Mouse (Mus musculus) liver, postnatal 0 days (tissue): ENCODE measurements around the gene Top2b. TPM values are rescaled to one million over a fixed set of nuclear protein-coding genes. Genes with fewer than 3 reads are reported as not detected.

Experiments
- ATAC-seq: fragments of 200-750 bp; cut with Nextera tagmentation; 2 replicates; pipeline ENCODE4 v1.8.0; 2017; ENCODE audit warnings: mild to moderate bottlenecking, moderate library complexity
- DNase-seq: peaks from one replicate; pipeline ENCODE4 v3.0.0-alpha.2; 2016
- H3K27ac ChIP-seq: fragments of 300-500 bp; sonication (generic); 2 replicates; pipeline ENCODE4 v1.5.1; 2014; ENCODE audit warnings: antibody characterized with exemption, moderate library complexity, mild to moderate bottlenecking, low read depth
- H3K27me3 ChIP-seq: fragments of 300-500 bp; sonication (generic); 2 replicates; pipeline ENCODE4 v1.6.1; 2014; ENCODE audit warnings: low read length, control low read depth, mixed read lengths; ENCODE audit not compliant: insufficient read depth
- H3K36me3 ChIP-seq: fragments of 300-500 bp; sonication (generic); replicated peaks from 2 replicates; pipeline ENCODE4 v1.6.1; 2014; ENCODE audit warnings: mild to moderate bottlenecking, control low read depth, low read length, moderate library complexity, mixed read lengths; ENCODE audit not compliant: insufficient read depth
- H3K4me1 ChIP-seq: fragments of 300-500 bp; sonication (generic); 2 replicates; pipeline ENCODE4 v1.6.1; 2014; ENCODE audit warnings: antibody characterized with exemption, mild to moderate bottlenecking, control low read depth; ENCODE audit not compliant: insufficient read depth
- H3K4me2 ChIP-seq: fragments of 300-500 bp; sonication (generic); 2 replicates; pipeline ENCODE4 v1.6.1; 2014; ENCODE audit warnings: low read depth, mild to moderate bottlenecking, low read length, moderate library complexity, mixed read lengths
- H3K4me3 ChIP-seq: fragments of 300-500 bp; sonication (generic); 2 replicates; pipeline ENCODE4 v1.5.1; 2014; ENCODE audit warnings: low read depth, low read length
- H3K9ac ChIP-seq: fragments of 300-500 bp; sonication (generic); replicated peaks from 2 replicates; pipeline ENCODE4 v1.6.1; 2014; ENCODE audit warnings: mild to moderate bottlenecking, moderate library complexity
- H3K9me3 ChIP-seq: fragments of 300-500 bp; sonication (generic); 2 replicates; pipeline ENCODE4 v1.6.1; 2016; ENCODE audit warnings: mild to moderate bottlenecking, control low read depth, low read length, mixed read lengths
- CTCF ChIP-seq: sonication (generic); IDR thresholded peaks from 2 replicates; pipeline ENCODE4 v1.5.1; 2016; ENCODE audit warnings: antibody characterized with exemption, low read depth
- EP300 ChIP-seq: IDR thresholded peaks from 2 replicates; pipeline ENCODE4 v1.6.1; 2016; ENCODE audit warnings: antibody characterized with exemption, low read depth, mild to moderate bottlenecking
- WGBS: fragments of 180-500 bp; shearing (Covaris S2); extraction: QIAGEN DNeasy Blood & Tissue Kit; methylation state at CpG from one replicate; pipeline ENCODE4 v1.1.7; 2014; ENCODE audit not compliant: insufficient replicate concordance; 5-methylcytosine and 5-hydroxymethylcytosine counted together
- polyA plus RNA-seq: library from polyadenylated mRNA; unstranded; fragments of >200 nt; fragmentation: Nextera tagmentation; extraction: Ambion mirVana; gene quantifications from 2 replicates; pipeline ENCODE4 v1.2.1, GENCODE M21; 2015

Top2b gene
- polyA plus RNA-seq, 1 experiment from 2014 or later, result 9.3 TPM

DNA sequence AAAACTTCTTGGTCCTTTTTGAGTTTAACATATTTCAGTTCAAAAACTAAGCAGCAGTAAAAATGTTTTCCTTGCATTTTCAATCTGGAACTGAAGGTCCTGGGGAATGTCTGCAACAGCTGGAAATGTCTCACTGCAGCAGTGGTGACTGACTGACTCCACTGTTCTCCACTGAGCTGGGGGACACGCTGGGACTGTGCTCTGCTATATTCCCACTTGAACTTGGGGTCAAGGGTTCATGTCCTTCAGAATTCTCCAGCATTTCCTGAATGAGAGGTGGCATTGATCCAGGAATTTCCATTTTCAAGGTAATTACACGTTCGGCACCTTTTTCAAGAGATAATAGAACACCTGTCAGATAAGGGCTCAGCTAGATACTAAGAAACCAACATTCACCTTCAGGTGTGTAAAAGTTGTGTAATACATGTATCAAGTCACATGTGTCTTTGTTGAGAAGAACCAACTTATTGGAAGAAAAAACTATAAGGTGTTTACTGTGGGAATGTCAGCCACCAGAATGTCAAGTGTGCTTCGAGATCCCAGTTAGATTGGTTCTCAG lies 67.0 kb downstream of the Top2b start:
- Histone ChIP-seq H3K4me3 (no peak overlapping the region), H3K4me1 (no peaks in the 10 kb centered on the region), H3K9me3 (no peaks in the 10 kb centered on the region), H3K27me3 (no peaks in the 10 kb centered on the region), H3K4me2 (no peak overlapping the region), H3K9ac (no peak overlapping the region), H3K27ac (no peak overlapping the region), H3K36me3 (peaks cover 29% of the 10 kb centered on the region)
- 73% methylated on average over 4 of the region's 4 CpGs for WGBS
- DNase-seq (no peak), ATAC-seq (no peak)
- TF ChIP-seq CTCF (no peak), EP300 (no peak)

DNA sequence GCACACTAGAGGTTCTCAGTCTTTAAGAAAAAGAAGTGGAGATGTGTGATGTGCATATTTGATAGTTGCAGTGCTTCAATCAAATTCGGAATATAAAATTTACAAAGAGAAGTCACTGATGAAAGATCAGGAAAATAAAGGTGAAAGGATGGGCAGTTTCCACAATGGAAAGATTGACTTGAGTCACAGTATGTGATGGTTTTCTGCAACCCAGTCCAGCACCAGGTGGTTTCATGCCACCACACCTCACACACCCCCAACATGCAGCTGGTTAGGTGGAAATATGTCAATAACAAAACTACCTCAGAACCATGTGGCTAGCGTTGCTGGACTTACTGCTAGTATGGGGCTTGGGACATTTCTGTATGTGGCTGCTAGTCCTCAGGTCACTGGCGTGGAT lies 67.6 kb downstream of the Top2b start:
- Histone ChIP-seq H3K9ac (no peak overlapping the region), H3K9me3 (no peaks in the 10 kb centered on the region), H3K4me2 (no peak overlapping the region), H3K27me3 (no peaks in the 10 kb centered on the region), H3K36me3 (peaks cover 28% of the 10 kb centered on the region), H3K27ac (no peak overlapping the region), H3K4me3 (no peak overlapping the region), H3K4me1 (no peaks in the 10 kb centered on the region)
- TF ChIP-seq EP300, result no peak
- TF ChIP-seq CTCF, result no peak
- DNase-seq, result no peak
- no peak for ATAC-seq
- WGBS, result 87% methylated on average over 3 of the region's 3 CpGs

DNA sequence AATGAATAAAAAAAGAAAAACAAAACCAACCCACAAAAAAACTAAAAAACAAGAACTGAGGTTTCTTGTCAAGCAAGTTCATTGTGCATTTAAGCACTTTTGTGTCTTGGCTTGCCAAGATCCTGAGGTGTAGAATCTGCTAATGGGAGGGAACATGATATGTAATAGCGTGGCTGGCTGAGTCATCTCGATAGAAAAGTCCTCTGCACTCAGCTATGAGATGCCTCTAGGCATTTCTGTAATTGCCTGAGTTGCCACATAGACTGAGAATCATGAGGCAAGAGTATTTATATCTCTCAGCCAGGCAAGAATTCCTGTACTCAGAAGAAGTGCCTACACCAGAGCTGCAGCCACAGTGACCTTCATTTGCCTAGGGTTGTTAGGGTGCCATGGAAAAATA lies 68.2 kb downstream of the Top2b start:
- DNase-seq, result no peak
- Histone ChIP-seq H3K4me2 (no peak overlapping the region), H3K9ac (no peak overlapping the region), H3K27me3 (no peaks in the 10 kb centered on the region), H3K27ac (no peak overlapping the region), H3K4me1 (no peaks in the 10 kb centered on the region), H3K4me3 (no peak overlapping the region), H3K36me3 (peaks cover 27% of the 10 kb centered on the region), H3K9me3 (no peaks in the 10 kb centered on the region)
- WGBS, result 81% methylated on average over 2 of the region's 2 CpGs
- ATAC-seq, result no peak
- no peak for TF ChIP-seq CTCF
- TF ChIP-seq EP300, result no peak

DNA sequence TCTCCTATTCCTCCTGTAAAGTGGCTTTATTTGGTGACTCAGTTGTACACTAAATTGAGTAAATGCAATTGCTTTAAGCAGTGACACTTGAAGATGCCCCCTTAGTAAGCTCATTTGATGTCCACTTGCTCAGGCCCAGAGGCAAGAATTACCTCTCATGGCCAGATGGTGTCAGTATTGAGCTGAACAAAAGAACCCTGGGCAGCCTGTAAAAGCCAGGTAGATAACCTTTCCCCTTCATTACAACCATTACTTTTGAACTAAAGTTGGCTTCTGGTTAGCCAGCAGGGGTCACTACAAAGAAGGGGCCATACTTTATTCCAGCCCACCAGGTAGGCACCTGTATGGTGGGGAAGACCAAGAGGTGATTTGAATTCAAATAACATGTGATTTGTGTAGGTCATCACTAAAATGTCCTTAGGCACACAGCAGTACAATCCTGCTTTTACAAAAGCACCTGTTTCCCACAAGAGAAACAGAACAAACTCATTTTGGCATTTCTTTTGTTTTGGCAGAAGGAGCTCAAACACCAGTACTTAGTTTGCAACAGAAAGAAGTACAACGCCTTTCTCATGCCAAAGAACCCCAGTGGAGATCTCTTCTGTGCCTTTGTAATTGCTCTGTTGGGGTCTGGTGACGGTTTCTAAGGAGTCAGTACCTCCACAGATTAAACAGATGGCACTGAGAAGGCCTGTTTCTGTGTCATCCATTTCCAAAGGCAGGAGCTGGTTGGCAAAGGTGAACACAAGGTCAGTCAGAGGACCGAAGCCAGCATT lies 69.6 kb downstream of the Top2b start:
- Histone ChIP-seq H3K9me3 (no peaks in the 10 kb centered on the region), H3K4me3 (no peak overlapping the region), H3K4me2 (no peak overlapping the region), H3K27ac (no peak overlapping the region), H3K27me3 (no peaks in the 10 kb centered on the region), H3K4me1 (no peaks in the 10 kb centered on the region), H3K36me3 (peaks cover 20% of the 10 kb centered on the region), H3K9ac (no peak overlapping the region)
- WGBS, result 82% methylated on average over 3 of the region's 3 CpGs
- TF ChIP-seq EP300 (no peak), CTCF (peak; percentile 85)
- ATAC-seq (peak; percentile 76), DNase-seq (peak; percentile 60)

DNA sequence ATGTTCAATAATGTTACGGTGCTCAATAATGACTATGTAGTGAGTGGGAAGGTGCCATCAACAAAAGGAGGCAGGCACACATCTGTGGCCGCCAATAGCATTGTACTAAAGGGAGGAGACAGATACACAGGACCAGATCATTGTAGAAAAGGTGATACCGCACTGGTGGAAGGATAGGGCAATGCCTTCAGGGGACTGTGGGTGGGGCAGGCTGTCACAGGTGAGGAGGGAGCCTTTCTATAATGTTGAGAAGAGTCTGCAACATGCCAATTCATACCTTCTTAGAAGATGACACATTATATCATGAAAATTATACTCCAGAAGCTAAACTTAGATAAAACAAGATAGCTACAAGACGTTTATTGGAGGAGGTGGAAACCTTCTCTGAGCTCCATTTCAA lies 72.4 kb downstream of the Top2b start:
- H3K27me3 ChIP-seq, result no peaks in the 10 kb centered on the region
- ATAC-seq, result no peak
- no peaks in the 10 kb centered on the region for H3K4me1 ChIP-seq
- 82% methylated on average over 4 of the region's 4 CpGs for WGBS
- H3K4me2 ChIP-seq, result no peak overlapping the region
- TF ChIP-seq CTCF (no peak), EP300 (no peak)
- no peak overlapping the region for H3K4me3 ChIP-seq
- peaks cover 9% of the 10 kb centered on the region; the same call in 1 of the 2 replicates for H3K36me3 ChIP-seq
- no peak overlapping the region for H3K27ac ChIP-seq
- H3K9me3 ChIP-seq, result no peaks in the 10 kb centered on the region
- DNase-seq, result no peak
- H3K9ac ChIP-seq, result no peak overlapping the region

DNA sequence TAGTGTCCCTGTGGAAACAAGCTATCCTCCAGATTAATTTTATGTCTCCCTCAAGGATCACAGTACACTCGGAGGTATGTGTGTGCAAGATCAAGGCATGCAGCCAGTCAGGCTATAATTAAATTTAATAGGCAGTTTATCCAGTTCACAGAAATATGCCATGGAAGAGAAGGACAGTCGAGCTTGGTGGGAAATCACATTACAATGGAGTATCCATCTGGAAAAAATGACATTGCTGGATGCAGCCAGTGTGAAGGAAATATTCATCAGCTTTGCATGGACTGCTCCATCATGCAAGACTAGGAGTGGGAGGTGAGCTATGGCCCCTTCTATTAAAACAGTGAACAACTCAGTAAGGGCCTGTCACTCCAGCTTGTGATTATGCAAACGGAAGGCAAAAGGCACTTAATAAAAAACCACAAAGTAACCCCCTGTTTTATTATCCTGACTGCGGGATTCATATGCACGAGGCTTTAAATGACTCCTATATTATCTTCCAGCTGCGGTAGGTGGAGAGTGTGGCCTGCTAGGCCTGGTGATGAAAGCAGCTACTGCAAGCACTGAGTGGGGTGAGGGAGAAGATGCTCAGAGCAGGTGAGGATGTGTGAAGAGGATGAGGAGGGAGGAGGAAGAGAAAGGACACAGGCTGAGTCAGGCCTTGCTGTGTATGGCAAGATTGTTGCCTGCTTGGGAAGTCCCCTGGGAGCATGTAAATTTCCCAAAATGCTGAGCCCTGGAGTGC lies 74.6 kb downstream of the Top2b start:
- H3K27me3 ChIP-seq, result no peaks in the 10 kb centered on the region
- H3K4me3 ChIP-seq, result no peak overlapping the region
- H3K27ac ChIP-seq, result no peak overlapping the region
- H3K36me3 ChIP-seq, result 0 out of 2 replicates have a peak, but pooled peaks cover 2% of the 10 kb centered on the region
- no peak overlapping the region for H3K4me2 ChIP-seq
- no peak for DNase-seq
- no peak overlapping the region for H3K9ac ChIP-seq
- no peak for ATAC-seq
- TF ChIP-seq CTCF (no peak), EP300 (no peak)
- H3K4me1 ChIP-seq, result no peaks in the 10 kb centered on the region
- 79% methylated on average over 6 of the region's 6 CpGs for WGBS
- H3K9me3 ChIP-seq, result no peaks in the 10 kb centered on the region
